Mouse (Mus musculus) erythroblast, embryonic 14.5 days (primary cell): ENCODE measurements around the gene Eepd1. TPM values are rescaled to one million over a fixed set of nuclear protein-coding genes. Genes with fewer than 3 reads are reported as not detected.

Experiments
- H3K27me3 ChIP-seq: 2 replicates; pipeline ENCODE4 v1.6.1; 2012; ENCODE audit warnings: inconsistent platforms; ENCODE audit not compliant: control insufficient read depth
- H3K36me3 ChIP-seq: 2 replicates; pipeline ENCODE4 v1.6.1; 2012; ENCODE audit warnings: mild to moderate bottlenecking, inconsistent platforms; ENCODE audit not compliant: control insufficient read depth
- H3K4me1 ChIP-seq: 2 replicates; pipeline ENCODE4 v1.6.1; 2012; ENCODE audit warnings: inconsistent platforms; ENCODE audit not compliant: control insufficient read depth
- H3K4me3 ChIP-seq: replicated peaks from 2 replicates; pipeline ENCODE3; 2012; ENCODE audit warnings: moderate library complexity, mild to moderate bottlenecking, inconsistent platforms
- H3K9me3 ChIP-seq: 2 replicates; pipeline ENCODE4 v1.6.1; 2012; ENCODE audit warnings: low read length, inconsistent platforms, mixed read lengths; ENCODE audit not compliant: control insufficient read depth
- GATA1 ChIP-seq: IDR thresholded peaks from 2 replicates; pipeline ENCODE4 v1.6.1; 2012; ENCODE audit warnings: low read length, inconsistent platforms, mixed read lengths
- TAL1 ChIP-seq: IDR thresholded peaks from 3 replicates; pipeline ENCODE4 v1.6.1; 2012; ENCODE audit warnings: low read length, inconsistent platforms, mixed read lengths
- polyA plus RNA-seq: library from polyadenylated mRNA; stranded (reverse); fragments of >175 nt; gene quantifications from 2 replicates; pipeline ENCODE4 v1.2.3, GENCODE M21; 2012

Eepd1 gene
- polyA plus RNA-seq, 1 experiment, result 0.02 TPM

DNA sequence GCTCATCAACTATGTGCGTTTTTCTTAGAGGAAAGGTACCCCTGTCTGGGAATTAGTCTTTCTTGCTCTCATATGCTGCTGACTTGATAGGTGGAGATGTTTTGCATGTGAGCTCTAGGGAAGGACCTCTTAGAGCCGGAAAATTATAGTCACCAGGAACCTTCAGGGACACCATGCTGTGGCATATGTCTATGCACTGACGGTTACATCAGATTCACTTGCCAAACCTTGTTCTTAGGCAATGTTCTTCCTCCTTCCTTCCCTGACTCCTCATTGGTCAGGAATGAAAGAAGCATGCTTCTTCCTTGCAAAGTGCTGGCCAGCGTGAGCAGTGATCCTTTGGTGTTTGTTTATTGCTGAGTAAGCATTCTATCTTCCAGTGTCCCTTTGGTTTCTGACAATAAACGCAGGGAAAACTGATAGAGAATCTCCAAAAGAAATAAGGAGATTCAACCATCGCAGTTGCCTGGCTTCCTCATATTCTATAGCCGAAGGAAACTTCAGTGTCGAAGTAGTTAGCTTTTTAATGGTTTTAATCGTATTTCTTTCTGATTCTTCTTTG, 5.0 kb downstream of the Eepd1 start:
- Histone ChIP-seq H3K9me3 (no peaks in the 10 kb centered on the region), H3K27me3 (peaks cover 20% of the 10 kb centered on the region), H3K4me3 (no peak overlapping the region), H3K36me3 (no peaks in the 10 kb centered on the region), H3K4me1 (peaks cover 6% of the 10 kb centered on the region)
- TF ChIP-seq TAL1, result no peak

DNA sequence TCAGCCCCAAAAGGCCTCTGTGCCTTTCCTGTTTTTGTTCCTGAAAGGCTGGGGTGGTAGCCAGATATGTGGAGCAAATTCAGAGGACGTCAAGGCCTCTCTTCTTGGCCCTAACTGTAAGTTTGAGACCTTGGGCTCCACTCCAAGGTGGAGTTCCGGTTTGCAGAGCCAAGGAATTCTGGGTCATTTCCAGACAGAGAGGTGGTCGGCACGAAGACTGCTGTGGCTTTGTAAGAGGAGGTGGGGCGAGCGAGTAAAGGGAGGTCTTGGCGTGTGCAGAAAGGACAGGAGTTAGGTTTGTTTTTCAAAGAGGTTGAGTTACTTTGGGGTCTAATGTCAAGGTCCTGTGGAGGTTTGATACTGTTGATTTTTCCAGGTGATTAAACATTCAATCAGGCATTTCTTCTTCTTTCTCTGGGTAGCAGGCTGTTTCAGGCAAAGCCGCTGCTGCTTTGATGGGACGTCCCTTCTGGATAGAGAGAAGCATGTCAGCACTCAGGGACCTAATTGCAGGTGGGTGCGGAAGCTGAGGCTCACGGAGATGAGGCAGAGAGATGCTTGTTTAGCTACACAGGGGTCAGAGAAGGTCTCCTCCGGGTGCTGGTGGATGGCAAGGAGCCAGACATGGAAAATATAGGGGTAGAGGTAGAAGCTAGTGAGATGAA, 6.2 kb downstream of the Eepd1 start:
- no peaks in the 10 kb centered on the region for H3K36me3 ChIP-seq
- no peak overlapping the region for H3K4me3 ChIP-seq
- TF ChIP-seq GATA1, result no peak
- TF ChIP-seq TAL1, result no peak
- peaks cover 7% of the 10 kb centered on the region for H3K27me3 ChIP-seq
- H3K9me3 ChIP-seq, result no peaks in the 10 kb centered on the region
- no peaks in the 10 kb centered on the region; the same call in 1 of the 2 replicates for H3K4me1 ChIP-seq

DNA sequence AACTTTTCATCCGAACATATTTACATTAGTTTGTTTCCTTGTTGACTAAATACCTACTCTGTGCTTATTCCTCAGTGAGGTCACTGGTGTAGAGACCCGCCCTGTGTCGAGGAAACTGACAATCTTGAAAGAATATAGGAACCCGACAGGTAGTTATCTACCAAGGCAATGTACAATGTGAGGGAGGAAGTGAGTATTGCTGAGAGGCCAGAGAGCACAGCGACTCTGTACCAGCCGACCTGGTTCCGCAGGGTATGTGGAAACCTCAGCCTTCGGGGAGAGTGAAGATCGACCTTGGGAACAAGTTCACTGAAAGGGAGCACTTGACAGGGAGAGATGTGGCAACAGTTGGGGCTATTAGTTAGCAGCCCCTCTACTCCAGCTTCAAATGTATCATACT, 7.2 kb downstream of the Eepd1 start:
- Histone ChIP-seq H3K36me3 (no peaks in the 10 kb centered on the region), H3K9me3 (no peaks in the 10 kb centered on the region), H3K4me3 (no peak overlapping the region), H3K4me1 (no peaks in the 10 kb centered on the region), H3K27me3 (no peaks in the 10 kb centered on the region)
- no peak for TF ChIP-seq GATA1
- TF ChIP-seq TAL1, result no peak

DNA sequence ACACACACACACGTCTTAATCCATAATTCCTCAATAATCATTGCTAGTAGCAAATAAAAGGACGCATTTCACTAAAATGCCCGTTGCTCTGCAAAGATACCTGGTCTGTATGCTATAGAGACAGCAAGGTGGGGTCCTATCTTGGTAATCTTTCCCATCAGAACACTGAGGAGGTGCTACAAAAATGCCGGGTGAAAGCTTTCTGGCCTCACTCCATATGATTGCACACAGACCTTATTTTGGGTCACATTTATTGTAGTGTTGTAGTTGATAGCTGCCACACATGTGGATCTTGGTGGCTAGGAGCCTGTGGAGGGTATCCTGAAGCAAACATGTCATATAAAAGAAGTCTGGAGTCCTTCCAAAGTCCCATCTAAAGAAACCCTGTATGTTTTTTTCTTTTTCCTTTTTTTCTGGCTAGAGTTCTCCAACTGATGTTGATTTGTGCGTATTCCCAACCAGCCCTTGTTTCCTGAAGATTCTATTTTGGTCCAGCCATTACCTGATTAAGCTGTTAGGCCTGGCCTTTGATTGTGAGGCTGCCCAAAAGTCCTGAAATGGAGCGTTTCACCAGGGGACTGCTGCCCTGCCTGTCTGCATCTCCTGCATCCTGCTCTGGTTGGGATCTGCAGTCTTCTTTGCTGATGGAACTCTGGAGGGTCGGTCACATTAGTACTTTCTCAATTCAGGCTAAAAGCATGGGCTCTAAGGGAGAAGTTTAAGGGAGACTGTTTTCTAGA, 8.0 kb downstream of the Eepd1 start:
- no peaks in the 10 kb centered on the region for H3K36me3 ChIP-seq
- H3K4me1 ChIP-seq, result no peaks in the 10 kb centered on the region
- no peaks in the 10 kb centered on the region for H3K9me3 ChIP-seq
- TF ChIP-seq GATA1 (no peak), TAL1 (no peak)
- no peak overlapping the region for H3K4me3 ChIP-seq
- no peaks in the 10 kb centered on the region for H3K27me3 ChIP-seq

DNA sequence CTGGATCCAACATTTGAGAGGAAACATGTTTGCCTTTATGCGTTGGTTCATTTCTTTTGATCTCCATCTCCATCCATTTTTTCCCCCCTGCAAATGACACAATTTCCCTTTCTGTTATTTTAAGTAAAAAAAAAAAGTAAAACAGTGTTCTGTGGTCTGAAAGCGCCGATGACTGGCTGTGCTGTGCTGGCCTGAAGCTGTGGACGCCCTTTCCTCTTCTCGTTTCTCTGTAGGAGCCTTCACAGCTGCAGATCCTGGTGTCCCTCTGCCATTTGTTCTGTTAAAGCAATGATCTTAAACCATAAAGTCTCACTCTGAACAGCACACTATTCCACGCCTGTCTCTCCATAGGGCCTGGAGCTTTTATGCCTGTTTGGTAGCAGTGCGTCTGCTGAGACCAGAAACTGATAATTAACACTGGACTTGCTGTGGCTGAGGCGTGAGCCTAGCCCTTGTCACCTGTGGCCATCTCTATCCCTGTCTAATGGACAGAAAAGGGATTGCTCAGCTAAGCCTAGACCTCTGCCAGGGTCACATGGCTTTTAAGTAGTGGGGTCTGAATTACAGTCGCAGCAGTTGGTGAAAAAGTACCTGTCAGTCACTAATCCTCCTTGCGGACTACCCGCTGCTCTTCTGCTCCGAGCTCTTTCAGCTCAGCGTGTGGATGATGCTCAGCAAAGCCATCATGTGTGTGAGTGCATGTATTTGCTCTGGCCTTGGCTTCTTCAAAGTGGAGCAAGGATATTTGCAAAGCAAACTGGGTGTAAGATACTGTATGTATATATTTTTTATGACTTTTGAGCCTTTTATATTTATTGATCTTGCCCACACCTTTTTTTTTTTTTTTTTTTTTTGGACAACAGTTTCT, 9.2 kb downstream of the Eepd1 start:
- H3K4me1 ChIP-seq, result no peaks in the 10 kb centered on the region
- TF ChIP-seq TAL1, result no peak
- H3K27me3 ChIP-seq, result no peaks in the 10 kb centered on the region
- H3K36me3 ChIP-seq, result no peaks in the 10 kb centered on the region
- no peaks in the 10 kb centered on the region for H3K9me3 ChIP-seq
- no peak overlapping the region for H3K4me3 ChIP-seq

DNA sequence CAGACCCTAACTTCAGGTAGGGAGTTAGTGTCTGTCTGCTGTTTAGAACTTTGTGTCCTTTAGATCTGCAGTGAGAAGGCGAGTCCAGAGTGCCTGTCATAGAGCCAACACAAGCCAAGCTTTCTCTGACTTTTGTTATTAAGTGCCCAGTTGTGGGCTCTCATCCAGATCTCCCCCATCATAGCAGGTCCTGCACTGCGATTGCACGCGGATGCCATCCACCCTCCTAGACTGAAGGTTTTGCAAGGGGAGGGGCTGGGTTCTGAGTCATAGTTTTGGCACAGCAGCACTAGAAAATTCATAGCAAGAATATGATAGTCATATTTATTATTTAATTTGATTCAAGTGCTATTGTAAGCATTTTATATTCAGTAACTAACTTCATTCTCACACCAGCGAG, 12.6 kb downstream of the Eepd1 start:
- Histone ChIP-seq H3K27me3 (no peaks in the 10 kb centered on the region), H3K9me3 (no peaks in the 10 kb centered on the region), H3K4me1 (no peaks in the 10 kb centered on the region), H3K36me3 (no peaks in the 10 kb centered on the region), H3K4me3 (no peak overlapping the region)
- TF ChIP-seq TAL1 (no peak), GATA1 (no peak)

DNA sequence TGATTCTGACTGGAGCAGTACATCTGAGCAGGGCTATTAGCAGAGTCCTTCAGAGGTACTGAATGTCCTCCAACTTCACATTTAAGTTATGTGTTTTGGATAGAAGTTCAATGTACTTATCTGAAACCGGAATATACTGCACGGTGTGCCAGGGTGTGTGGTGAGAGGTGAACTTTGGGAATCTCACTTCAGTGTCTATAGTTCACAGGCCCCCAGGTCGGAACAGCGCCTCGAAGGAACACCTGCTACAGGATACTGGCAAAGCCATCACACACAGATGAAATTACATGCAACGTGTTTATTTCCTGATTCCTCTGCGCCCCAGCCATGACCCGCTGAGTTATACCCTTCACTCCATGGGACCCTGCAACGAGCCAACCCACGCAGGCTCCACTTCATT, 14.3 kb downstream of the Eepd1 start:
- no peaks in the 10 kb centered on the region for H3K27me3 ChIP-seq
- no peaks in the 10 kb centered on the region for H3K4me1 ChIP-seq
- TF ChIP-seq GATA1 (no peak), TAL1 (no peak)
- no peaks in the 10 kb centered on the region for H3K9me3 ChIP-seq
- H3K4me3 ChIP-seq, result no peak overlapping the region
- H3K36me3 ChIP-seq, result no peaks in the 10 kb centered on the region

DNA sequence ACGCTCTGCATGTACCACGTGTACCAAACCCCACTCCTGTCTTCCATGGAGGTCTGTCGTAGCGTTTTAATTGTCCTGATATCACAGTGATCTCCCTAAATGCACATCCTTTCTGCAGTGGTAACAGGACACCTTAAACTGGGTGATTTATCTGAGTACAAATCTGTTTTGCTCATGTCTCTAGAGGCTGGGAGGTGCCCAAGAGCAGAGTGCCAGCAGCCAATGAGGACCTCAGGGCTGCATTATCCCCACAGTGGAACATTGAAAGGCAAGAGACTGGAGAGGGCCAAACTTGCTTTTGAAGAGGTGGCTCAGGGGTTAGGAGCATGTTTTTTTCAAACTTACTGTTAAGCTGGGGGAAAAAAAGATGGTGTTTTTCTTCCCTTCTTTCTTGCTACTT, 14.8 kb downstream of the Eepd1 start:
- H3K36me3 ChIP-seq, result no peaks in the 10 kb centered on the region
- H3K4me1 ChIP-seq, result no peaks in the 10 kb centered on the region
- no peaks in the 10 kb centered on the region for H3K9me3 ChIP-seq
- no peak overlapping the region for H3K4me3 ChIP-seq
- TF ChIP-seq TAL1 (no peak), GATA1 (no peak)
- no peaks in the 10 kb centered on the region for H3K27me3 ChIP-seq

DNA sequence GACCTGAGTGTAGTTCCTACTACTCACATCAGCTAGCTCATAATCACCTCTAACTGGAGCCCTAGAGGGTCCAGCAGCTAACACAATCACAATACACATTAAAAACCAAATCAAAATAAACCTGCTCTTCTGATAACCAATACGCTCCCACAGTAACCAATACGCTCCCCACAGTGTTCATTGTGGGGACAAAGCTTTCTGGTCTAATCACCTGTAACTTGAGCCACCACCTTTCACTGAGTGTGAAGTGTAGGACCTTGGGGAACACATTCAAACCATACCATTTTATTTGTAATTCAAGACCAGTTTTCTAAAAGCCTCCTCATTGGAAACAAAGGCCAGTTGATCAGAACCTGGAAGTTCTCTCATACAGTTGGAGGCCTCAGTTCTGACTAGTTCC, 15.4 kb downstream of the Eepd1 start:
- Histone ChIP-seq H3K36me3 (no peaks in the 10 kb centered on the region), H3K4me3 (no peak overlapping the region), H3K9me3 (no peaks in the 10 kb centered on the region), H3K4me1 (no peaks in the 10 kb centered on the region), H3K27me3 (no peaks in the 10 kb centered on the region)
- TF ChIP-seq GATA1 (no peak), TAL1 (no peak)
